Mouse (Mus musculus) mesoderm, embryonic 11.5 days (tissue): ENCODE measurements at regions not wholly inside any gene's neighbourhood (a gene's known extent, or its start where the extent isn't known, plus 50 kb on each side); places are given as distances from the start of the nearest gene placed in this dataset.

Source experiments
- DNase-seq: peaks from one replicate; pipeline ENCODE4 v3.0.0-alpha.2; 2012; ENCODE audit warnings: low read depth, low spot score

DNA sequence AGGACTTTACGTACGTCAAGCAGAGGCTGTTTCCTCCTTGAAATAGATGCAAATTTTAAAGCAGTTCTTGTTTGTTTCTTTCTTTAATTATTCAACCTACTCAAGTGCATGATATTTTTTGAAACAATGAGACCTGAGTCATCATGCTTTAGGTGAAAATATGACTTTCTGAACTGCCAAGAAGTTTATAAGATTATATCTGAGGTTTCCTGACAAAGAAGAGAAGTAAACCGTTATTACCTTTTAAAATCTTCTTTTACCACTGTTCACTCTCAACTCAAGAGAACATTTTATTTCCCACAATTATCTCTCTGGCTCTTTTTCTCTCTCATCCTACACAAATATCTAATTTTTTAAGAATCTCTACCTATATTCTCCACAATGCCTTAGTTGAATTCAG, 258.3 kb downstream of the H2afb1 start:
- no peak for DNase-seq

DNA sequence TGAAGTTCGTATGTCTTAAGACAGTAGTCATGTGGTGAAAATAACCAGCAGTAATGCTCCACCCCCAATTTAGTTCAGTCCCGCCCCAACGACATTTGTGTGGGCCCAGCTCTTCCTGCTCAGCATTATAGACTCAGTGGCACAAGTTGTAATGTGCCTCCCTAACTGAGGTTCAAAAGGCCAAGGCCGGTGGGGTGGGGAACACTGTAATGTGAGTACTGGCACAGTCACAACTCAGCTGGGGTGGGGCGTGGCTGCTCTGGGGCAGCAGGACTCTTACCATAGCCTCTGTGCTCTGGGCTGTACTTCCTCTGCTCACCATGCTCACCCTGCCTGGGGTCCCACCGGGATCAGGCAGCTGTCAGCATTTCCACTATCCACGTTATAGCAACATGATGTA, 283.9 kb downstream of the H2afb1 start:
- no peak for DNase-seq

DNA sequence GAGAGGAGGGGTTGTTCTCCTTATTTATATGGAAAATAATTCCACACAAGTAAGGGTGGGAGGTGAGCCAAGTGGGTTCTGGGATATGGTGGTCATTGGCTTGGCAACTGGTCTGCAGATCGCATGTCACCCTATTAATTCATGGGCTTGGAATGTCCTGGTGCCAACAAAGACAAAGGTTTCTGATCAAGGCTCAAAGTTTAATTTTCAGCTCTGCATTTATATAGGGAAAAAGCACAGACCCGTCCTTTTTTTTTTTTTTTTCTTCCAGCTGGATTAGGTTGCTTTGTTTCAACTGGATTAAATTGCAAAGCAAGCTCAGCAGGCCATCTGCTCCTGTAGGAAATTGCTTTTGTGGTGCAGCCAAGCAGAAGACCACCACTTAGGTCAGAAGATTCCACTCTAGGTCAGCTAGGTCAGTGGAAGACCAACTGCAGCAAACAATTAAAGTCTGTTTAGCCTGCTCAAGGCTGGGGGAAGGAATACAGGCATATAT, 285.2 kb downstream of the H2afb1 start:
- peak; percentile 12 for DNase-seq
